Comparison of ENCODE assay signal across 10 mouse cellular contexts in the genomic region with DNA sequence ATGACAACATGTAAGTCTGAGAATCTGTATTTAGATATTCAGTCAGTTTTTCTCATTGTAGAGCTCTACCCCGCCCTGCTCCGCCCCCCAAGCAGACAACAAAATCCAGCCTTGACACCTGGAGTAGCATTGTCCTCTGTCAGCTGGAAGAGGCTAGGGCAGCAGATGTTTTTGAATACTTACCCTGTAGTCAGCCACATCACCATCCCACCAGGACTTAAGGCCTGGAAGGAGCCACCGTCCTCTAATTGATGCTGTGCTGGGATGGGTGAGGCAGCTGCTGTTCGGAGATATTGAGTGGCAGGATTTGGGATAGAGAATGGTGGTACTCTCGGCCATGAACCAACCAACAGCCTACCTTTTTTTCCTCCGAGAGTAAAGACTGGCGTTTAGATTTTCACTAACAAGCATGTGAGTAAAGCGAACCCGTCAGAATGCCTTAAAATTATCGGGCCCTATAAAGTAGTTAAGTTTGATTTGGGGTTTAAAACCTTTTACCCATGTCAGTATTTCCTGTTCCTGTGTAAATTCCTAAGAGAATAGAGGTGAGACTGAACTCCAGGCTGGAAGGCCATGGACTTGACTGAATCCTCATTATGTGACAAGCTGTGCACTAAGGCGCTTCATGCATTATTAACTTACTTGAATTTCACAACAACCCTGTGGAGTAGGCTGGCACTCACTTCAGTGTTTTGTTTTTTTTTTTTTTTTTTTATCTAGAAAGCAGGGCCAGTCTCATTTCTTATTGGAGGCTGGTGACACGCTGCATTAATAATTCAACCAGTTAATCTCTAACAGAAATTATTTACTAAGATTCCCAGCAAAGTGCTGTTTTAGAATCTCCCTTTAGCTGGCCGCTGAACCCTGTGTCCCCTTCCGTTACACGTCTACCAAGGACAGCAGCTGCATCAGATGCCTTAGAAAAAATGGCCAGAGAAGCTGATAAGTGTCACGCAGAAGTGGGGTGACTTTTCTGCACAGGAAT. TPM values are rescaled to one million over a fixed set of nuclear protein-coding genes. Genes with fewer than 3 reads are reported as not detected.
DNase-seq lines count a peak whose midpoint lies in the region; ATAC-seq and TF ChIP-seq lines count a peak whose summit lies in the region.
"Had no signal": no experiment of that assay in that cellular context is flagged by ENCODE, and none has a peak within 500 bp of the region (broad histone marks: within the 10 kb centered on the region; RNA-seq: fewer than 3 reads in every experiment).

No protein-coding gene starts in this region.

- H3K4me3 ChIP-seq in embryonic facial prominence, embryonic 14.5 days (ENCODE audit: low read depth, low read length): no peak overlapping the region
- H3K4me3 ChIP-seq in kidney, adult 2 months (ENCODE audit: insufficient read depth, low read depth, low read length): no peak overlapping the region
- H3K4me3 ChIP-seq in midbrain, embryonic 16.5 days (ENCODE audit: low read depth, low read length): no peak overlapping the region
- H3K4me3 ChIP-seq: limb, embryonic 15.5 days had no signal

- no peak overlapping the region for H3K27ac ChIP-seq in embryonic facial prominence, embryonic 14.5 days (replicated peaks; ENCODE audit: low read depth, low read length)
- peak overlapping the region; percentile 88 for H3K27ac ChIP-seq in kidney, adult 2 months (ENCODE audit: insufficient read depth, low read depth, low read length)
- H3K27ac ChIP-seq in midbrain, embryonic 16.5 days (ENCODE audit: low read length): peak overlapping the region; percentile 81
- H3K27ac ChIP-seq: limb, embryonic 15.5 days had no signal

- DNase-seq in kidney, adult 11 months: peak; percentile 55
- DNase-seq in kidney, postnatal 10 days: no peak
- no peak for DNase-seq in embryonic facial prominence, embryonic 14.5 days (ENCODE audit: low spot score)
- peak; percentile 85 for DNase-seq in kidney, adult 2 months
- no peak for DNase-seq in gastrocnemius, adult 18-20 months (ENCODE audit: low spot score)
- DNase-seq in heart, postnatal 36 days: no peak
- no peak for DNase-seq in right cerebral cortex, postnatal 36 days (ENCODE audit: low spot score in 2 of 2)
- DNase-seq: cerebellum, adult 11 months had no signal

- no peak for TF ChIP-seq POLR2A in kidney, adult 2 months (IDR thresholded peaks at IDR 0.05; ENCODE audit: low read depth, low read length)

- intact Hi-C loops in heart, postnatal 36 days (cut with DNase I): loop anchor here (2.0 kb wide), 1 partner anchor 23 kb away; no protein-coding TSS in a partner anchor

- H3K9ac ChIP-seq in embryonic facial prominence, embryonic 14.5 days (ENCODE audit: low read depth, low read length): no peak overlapping the region
- H3K9ac ChIP-seq in midbrain, embryonic 16.5 days (ENCODE audit: low read depth, low read length): no peak overlapping the region
- H3K9ac ChIP-seq: limb, embryonic 15.5 days had no signal

- H3K27me3 ChIP-seq in embryonic facial prominence, embryonic 14.5 days (replicated peaks; ENCODE audit: control insufficient read depth, insufficient read depth, low read length): no peaks in the 10 kb centered on the region
- H3K27me3 ChIP-seq in kidney, adult 2 months (replicated peaks; ENCODE audit: control insufficient read depth, insufficient read depth, low read length): no peaks in the 10 kb centered on the region
- no peaks in the 10 kb centered on the region; the same call in 1 of the 2 replicates for H3K27me3 ChIP-seq in midbrain, embryonic 16.5 days (ENCODE audit: control insufficient read depth, insufficient read depth, low read depth, low read length)
- H3K27me3 ChIP-seq: limb, embryonic 15.5 days had no signal

- H3K36me3 ChIP-seq in embryonic facial prominence, embryonic 14.5 days (ENCODE audit: control insufficient read depth, insufficient read depth, low read length): peaks cover 28% of the 10 kb centered on the region
- H3K36me3 ChIP-seq in kidney, adult 2 months (ENCODE audit: control insufficient read depth, insufficient read depth, low read length): no peaks in the 10 kb centered on the region
- H3K36me3 ChIP-seq in midbrain, embryonic 16.5 days (ENCODE audit: control insufficient read depth, insufficient read depth, low read length): no peaks in the 10 kb centered on the region

- peaks cover 39% of the 10 kb centered on the region for H3K4me1 ChIP-seq in embryonic facial prominence, embryonic 14.5 days (ENCODE audit: control insufficient read depth, insufficient read depth, low read length)
- peaks cover 28% of the 10 kb centered on the region for H3K4me1 ChIP-seq in kidney, adult 2 months (ENCODE audit: control insufficient read depth, insufficient read depth, low read length)
- peaks cover 24% of the 10 kb centered on the region for H3K4me1 ChIP-seq in midbrain, embryonic 16.5 days (ENCODE audit: control insufficient read depth, insufficient read depth, low read length)

- H3K9me3 ChIP-seq in embryonic facial prominence, embryonic 14.5 days (ENCODE audit: control insufficient read depth, low read length): no peaks in the 10 kb centered on the region
- no peaks in the 10 kb centered on the region for H3K9me3 ChIP-seq in midbrain, embryonic 16.5 days (replicated peaks; ENCODE audit: control insufficient read depth, low read length, poor library complexity, severe bottlenecking)
- H3K9me3 ChIP-seq: limb, embryonic 15.5 days had no signal

- H3K4me2 ChIP-seq in embryonic facial prominence, embryonic 14.5 days (ENCODE audit: low read depth, low read length): 0 out of 2 replicates have a peak overlapping the region, but pooled peaks have one; percentile 0
- H3K4me2 ChIP-seq in midbrain, embryonic 16.5 days (ENCODE audit: low read length): peak overlapping the region; percentile 35
- H3K4me2 ChIP-seq: limb, embryonic 15.5 days had no signal

- WGBS in embryonic facial prominence, embryonic 14.5 days: 60% methylated on average over 16 of the region's 16 CpGs
- 33% methylated on average over 16 of the region's 16 CpGs for WGBS in kidney, adult 2 months
- 14% methylated on average over 16 of the region's 16 CpGs for WGBS in midbrain, embryonic 16.5 days

- no peak for ATAC-seq in embryonic facial prominence, embryonic 14.5 days (ENCODE audit: low read depth)
- ATAC-seq in midbrain, embryonic 16.5 days: peak; percentile 49; the same call in 1 of the 2 replicates

- TF ChIP-seq CTCF in kidney, adult 2 months (conservative IDR thresholded peaks at IDR 0.05; ENCODE audit: insufficient read depth, insufficient read length, low read depth, low read length): no peak

RNA-seq across cellular contexts. Expression of gene Plpp3, which starts 13.0 kb away (rescaled TPM):
- 107 and 123 TPM in 2 replicates for polyA plus RNA-seq in embryonic facial prominence, embryonic 14.5 days (2014; fragmentation: Nextera tagmentation; extraction: Ambion mirVana)
- polyA plus RNA-seq in kidney, adult 2 months (2012; rRNA removed): 77.7 and 78.0 TPM in 2 replicates
- 71.7 and 102 TPM in 2 replicates for polyA plus RNA-seq in midbrain, embryonic 16.5 days (2015; fragmentation: Nextera tagmentation; extraction: Ambion mirVana)
- total RNA-seq in gastrocnemius, adult 18-20 months (2021): 10 to 100 TPM; 42.6 to 62.5 TPM
- total RNA-seq in heart, postnatal 36 days (2021): 10 to 100 TPM; 66.2 to 75.1 TPM

Comparison
In these comparisons a context has a peak if more than half of its experiments do, and no peak if none do; other contexts are left out.
1. DNase-seq: peak in kidney, adult 11 months (single experiment) and kidney, adult 2 months (single experiment); none in kidney, postnatal 10 days (single experiment), embryonic facial prominence, embryonic 14.5 days (single experiment), gastrocnemius, adult 18-20 months (single experiment), heart, postnatal 36 days (0 of 2) and right cerebral cortex, postnatal 36 days (0 of 2).